Mouse (Mus musculus) left cerebral cortex, adult 18-20 months (tissue): Measurements from ENCODE around the gene Rnf2. TPM values are rescaled to one million over a fixed set of nuclear protein-coding genes. Genes with fewer than 3 reads are reported as not detected.

Experiments used
- DNase-seq, 2 experiments: peaks; one replicate each; pipeline ENCODE4 v3.0.0; 2021 to 2022; ENCODE audit warnings: low spot score in 2 of 2, mixed read lengths in 1 of 2
- long read RNA-seq, 2 experiments: library from polyadenylated mRNA; stranded (forward); transcript quantifications; one replicate each; pipeline ENCODE4 v2.0.0; 2021
- total RNA-seq, 2 experiments: library from RNA; stranded (reverse); gene quantifications; 2 replicates each; pipeline ENCODE4 v1.2.3; 2021

Gene Rnf2
- total RNA-seq = 10 to 100 TPM; 26.2 to 27.9 TPM
- long read RNA-seq, experiment 1, transcript Rnf2-201 (7 exons, 3,160 nt) = major isoform, 29 of 33 reads
- long read RNA-seq, experiment 1, partial matches to known transcripts = 3 of 33 reads
- long read RNA-seq, experiment 1, other reads (novel, unspliced or antisense) = 1 of 33 reads
- long read RNA-seq, experiment 2, transcript Rnf2-201 (7 exons, 3,160 nt) = major isoform, 16 of 17 reads
- long read RNA-seq, experiment 2, partial matches to known transcripts = 0 of 17 reads
- long read RNA-seq, experiment 2, other reads (novel, unspliced or antisense) = 0 of 17 reads

DNA sequence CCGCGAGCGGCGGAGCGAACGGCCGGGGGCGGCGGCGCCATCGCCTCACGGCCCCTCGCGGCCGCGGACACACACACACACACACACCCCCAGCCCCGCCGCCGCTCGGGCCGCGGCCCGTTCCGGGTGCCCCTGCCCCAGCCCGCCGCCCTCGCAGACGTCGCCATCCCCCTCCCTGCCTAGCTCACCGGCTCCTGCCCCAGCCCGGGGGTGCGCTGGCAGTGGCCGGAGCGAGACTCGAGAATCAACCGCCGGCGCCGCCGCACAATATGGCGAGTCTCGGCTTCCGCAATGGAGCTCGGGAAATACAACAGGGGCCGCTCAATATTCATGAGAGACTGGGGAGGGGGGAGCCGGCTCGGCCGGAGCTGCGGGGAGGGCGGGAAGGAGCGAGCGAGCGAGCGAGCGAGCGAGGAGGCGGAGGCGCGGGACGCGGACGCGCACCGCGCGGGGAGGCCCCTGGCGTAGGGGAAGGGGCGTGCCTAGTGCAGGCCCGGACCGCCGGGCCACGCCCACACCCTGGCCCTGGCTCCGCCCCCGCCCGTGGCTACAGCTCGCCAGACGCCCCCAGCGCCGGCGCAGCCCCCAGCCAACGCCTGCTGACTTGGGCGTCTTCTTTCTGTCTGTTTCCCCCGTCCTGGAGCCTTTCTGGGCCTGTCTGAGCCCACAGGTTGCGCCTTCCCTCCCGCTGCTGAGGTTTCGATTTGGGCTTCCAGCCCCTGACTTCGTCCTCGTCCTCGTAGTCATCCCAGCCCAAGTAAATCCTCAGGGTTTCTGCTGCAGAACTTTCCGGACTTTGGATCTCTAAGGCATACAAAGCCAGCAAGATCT lies at the start of gene Rnf2:
Gene Rnf2 (minus strand): TSS at position 425 of the 831 bp plus-strand sequence.
- peak; percentile 83 to 89 for DNase-seq

GRCm38 (mm10) chr1:151549794-151550193 lies 49.0 kb upstream of the Rnf2 start:
- DNase-seq = no peak

DNA sequence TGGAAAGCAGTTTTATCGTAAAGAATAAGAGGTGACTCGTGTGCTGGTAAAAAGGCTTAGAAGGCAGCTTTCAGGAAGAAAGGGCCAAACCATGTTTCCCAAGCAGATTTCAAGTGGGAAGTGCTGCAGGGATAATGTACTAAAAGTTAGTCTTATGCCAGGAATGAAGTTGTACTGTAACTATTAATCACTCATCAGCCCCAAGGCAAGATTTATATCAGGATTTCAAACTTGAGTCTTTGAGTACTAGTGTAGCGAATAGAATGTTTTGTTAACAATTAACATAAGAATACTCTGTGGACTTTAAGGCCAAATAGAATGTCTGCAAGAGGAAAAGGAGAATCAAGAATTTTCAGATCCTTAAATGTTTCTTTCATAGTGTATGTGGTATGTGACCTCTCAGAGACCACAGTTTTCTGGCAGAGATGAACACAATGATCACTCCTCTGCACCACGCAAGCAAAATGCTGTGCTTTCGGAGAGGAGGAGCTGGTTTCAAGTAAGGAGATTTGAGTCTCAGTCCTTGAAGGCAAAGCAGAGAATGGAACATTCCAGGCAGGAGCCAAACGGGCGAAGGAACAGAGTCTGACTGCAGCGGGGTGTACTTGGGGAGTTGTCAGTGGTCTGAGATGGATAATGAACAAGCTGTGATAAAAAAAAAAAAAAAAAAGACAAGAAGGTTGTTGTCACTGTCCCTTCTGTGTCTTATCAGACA lies 48.3 kb upstream of the Rnf2 start:
- no peak for DNase-seq

DNA sequence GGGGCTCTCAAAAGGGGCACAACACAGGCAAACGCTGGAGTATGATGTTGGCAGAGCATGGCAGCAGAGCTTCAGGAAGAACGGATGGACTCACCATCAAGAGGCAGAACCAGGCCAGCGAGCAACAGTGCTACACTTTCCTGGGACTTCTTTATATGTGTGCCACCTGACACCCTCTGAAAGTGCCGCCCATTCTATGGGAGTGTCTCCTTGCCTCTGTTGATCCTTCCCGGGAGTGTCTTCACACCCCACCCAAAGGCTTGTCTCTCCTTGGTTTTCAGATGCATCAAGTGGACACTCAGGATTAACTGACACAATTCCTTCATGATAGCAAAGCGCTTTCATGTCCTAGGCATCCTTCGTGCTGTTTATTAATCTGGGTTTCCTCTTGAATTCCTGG lies 44.8 kb upstream of the Rnf2 start:
- DNase-seq = no peak

- DNase-seq = no peak
These were observed 43.8 kb upstream of the Rnf2 start for GRCm38 (mm10) chr1:151544581-151544980.

GRCm38 (mm10) chr1:151543796-151544477 lies 43.2 kb upstream of the Rnf2 start:
- no peak for DNase-seq

DNA sequence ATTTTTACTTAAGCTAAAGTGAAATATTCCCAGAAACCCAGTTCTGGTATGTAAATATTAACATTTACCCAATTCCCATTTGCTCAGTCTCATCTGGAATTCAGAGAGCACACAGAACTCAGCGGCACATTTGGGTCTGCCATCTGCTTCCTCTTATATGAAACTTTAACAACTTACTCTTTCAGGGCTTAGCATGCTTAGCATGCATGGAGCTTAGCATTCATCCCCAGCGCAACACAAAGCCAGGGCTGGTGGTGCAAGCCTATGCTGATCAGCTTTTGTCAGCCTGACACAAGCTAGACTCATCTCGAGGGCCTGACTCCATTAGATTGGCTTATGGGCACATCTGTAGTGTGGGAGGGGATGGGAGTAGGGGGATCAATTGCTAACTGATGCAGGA lies 25.9 kb upstream of the Rnf2 start:
- DNase-seq = peak in 1 of 2 experiments; percentile 10

- no peak for DNase-seq
These were observed 17.0 kb upstream of the Rnf2 start for GRCm38 (mm10) chr1:151517571-151518250.

GRCm38 (mm10) chr1:151516871-151517270 lies 16.1 kb upstream of the Rnf2 start:
- DNase-seq = no peak

- DNase-seq = no peak
These were observed 15.0 kb upstream of the Rnf2 start for GRCm38 (mm10) chr1:151515733-151516132.

DNA sequence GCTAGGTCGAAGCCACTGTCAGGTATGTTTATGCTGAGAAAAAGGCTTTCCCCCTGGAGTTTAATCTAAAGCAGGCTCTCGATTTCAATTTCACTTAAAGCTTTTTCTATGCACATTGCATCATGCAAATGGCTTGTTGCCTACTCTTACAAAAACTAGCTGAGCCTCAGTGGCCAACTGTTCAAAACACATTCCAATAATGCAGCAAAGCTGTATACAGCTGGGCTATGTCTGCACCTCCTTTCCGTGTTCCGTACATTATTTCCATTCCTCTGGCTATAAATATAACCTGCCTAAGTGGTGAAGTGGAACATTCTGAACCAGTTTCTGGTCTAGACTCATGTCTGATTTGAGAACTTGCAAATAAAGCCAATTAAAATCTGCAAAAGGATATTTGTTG lies 13.4 kb upstream of the Rnf2 start:
- DNase-seq = no peak

DNA sequence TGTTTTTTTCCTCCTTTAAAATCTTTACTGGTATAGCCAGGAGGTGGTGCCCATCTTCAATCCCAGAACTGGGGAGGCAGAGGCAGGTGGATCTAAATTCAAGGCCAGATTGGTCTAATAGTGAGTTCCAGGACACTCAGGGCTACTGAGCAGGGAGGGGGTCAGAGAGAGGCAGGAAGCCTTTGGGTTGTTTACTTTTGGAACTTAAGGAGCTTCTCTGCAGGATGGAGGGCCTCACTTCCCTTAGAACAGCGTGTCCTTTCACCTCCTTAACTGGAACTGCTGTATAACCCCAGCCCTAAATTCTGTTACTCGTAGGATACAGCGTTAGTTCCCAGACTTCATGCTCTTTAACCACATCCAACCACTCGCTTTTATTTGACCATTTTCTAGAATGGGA lies 10.1 kb upstream of the Rnf2 start:
- DNase-seq = no peak

DNA sequence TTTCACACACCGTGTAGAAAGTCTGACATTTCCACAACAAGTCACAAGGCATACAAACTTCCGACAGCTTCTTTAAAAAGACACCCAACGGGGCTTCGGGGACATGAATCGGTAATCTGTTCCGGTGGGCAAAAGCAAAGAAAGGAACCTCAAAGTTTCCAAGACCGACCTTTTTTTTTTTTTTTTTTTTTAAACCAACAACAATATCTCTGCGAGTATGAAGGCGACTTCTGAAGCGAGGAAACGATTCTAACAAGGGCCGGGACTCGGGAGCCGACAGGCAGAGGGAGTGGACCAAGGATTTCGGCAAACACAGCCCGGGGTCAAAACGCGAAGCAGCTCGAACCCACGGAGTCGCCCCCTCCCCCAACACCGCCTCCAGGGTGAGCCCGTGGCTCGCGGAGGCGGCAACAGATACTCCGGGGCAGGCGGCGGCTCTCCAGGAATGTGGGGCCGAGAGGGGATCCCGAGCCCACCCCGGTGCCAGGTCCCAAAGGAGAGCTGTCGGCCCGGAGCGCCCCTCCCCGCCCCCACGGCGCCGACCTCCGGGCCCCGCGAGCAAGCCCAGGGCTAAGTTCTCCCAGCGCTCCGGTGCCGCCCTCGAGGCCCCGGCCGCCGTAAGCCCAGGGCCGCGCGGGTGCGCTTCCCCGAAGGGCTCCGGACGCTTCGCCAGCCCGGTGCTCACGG lies 797 bp downstream of the Rnf2 start:
- peak; percentile 22 to 38 for DNase-seq

- no peak for DNase-seq
These were observed 2.4 kb downstream of the Rnf2 start for GRCm38 (mm10) chr1:151498381-151498780.

DNA sequence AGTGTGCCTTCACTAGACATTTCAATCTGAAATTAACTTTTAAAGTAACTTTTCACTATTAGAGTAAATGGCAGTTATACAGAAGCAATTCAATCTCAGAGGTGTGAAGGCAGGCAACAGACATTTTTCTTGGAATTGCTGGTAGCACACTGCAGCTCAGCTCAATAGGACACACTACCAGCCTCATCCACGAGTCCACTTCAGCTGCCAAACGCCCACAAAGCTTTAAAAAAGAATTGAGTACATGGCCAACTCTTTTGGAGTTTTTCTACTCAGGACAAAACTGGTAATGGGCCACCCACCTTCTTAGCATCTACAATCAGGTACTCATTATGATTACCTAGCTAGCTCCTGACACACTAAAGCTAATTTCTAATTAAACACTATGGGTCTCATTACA lies 2.8 kb downstream of the Rnf2 start:
- DNase-seq = peak in 1 of 2 experiments; percentile 16

GRCm38 (mm10) chr1:151497028-151497427 lies 3.7 kb downstream of the Rnf2 start:
- DNase-seq = no peak

- DNase-seq = no peak
These were observed 5.0 kb downstream of the Rnf2 start for GRCm38 (mm10) chr1:151495635-151496285.

DNA sequence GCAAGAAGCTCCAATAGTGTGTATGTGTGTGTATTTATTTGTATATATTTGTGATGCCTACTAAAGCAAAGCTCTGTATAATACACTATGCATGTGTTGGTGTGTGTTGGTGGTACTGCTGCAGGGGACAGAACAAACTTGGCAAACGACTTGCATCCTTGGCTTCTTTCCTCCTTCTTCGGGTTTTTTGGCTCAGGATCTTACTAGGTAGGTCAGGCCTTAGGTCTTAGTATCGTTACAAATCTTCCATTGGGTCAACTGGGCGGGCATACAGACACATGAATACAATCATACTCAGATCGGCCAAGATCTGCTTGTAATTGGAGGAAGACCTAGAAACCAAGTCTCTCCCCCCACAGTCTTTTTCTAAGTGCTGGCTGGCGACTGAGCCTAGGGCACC lies 6.0 kb downstream of the Rnf2 start:
- no peak for DNase-seq

- no peak for DNase-seq
These were observed 6.9 kb downstream of the Rnf2 start for GRCm38 (mm10) chr1:151493826-151494225.

DNA sequence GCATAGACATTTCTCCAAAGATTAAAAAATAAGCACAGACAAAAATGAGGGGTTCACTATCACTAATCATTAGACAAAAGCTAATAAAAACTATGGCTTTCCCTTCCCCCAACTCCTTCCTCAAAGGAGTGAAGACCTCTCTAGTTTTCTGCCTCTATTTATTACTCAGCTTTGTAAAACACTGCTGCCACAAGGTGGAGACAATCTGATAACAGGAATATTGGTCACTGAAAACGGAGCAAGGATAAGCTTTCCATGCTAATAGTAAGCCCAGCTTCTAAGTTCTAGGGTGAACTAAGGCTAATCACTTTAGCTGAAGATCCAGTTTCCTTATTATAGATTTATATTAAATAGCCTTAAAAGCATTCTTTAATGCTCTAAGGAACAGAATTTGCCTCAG lies 8.3 kb downstream of the Rnf2 start:
- no peak for DNase-seq
